ENCODE assay signal across 8 mouse cellular contexts in genomic region chr11:71003611-71004315, GRCm38 (mm10). TPM values are rescaled to one million over a fixed set of nuclear protein-coding genes. Genes with fewer than 3 reads are reported as not detected.
A peak's percentile ranks its signal among the peaks of the same experiment; 100 is the strongest.
DNase-seq lines count a peak whose midpoint lies in the region; ATAC-seq and TF ChIP-seq lines count a peak whose summit lies in the region.

No protein-coding gene starts in this region.

- H3K27ac ChIP-seq in heart, embryonic 15.5 days, result peak overlapping the region; percentile 89
- H3K27ac ChIP-seq in embryonic facial prominence, embryonic 13.5 days, result peak overlapping the region; percentile 76

- H3K9me3 ChIP-seq in heart, embryonic 15.5 days (replicated peaks), result no peaks in the 10 kb centered on the region
- H3K9me3 ChIP-seq in G1E (replicated peaks), result no peaks in the 10 kb centered on the region
- no peaks in the 10 kb centered on the region for H3K9me3 ChIP-seq in embryonic facial prominence, embryonic 13.5 days

- H3K36me3 ChIP-seq in heart, embryonic 15.5 days, result peaks cover 16% of the 10 kb centered on the region
- peaks cover 59% of the 10 kb centered on the region for H3K36me3 ChIP-seq in G1E (replicated peaks)
- peaks cover 38% of the 10 kb centered on the region for H3K36me3 ChIP-seq in embryonic facial prominence, embryonic 13.5 days

- no peaks in the 10 kb centered on the region for H3K27me3 ChIP-seq in heart, embryonic 15.5 days
- no peaks in the 10 kb centered on the region for H3K27me3 ChIP-seq in G1E (ENCODE audit: insufficient read depth, low read length)
- no peaks in the 10 kb centered on the region for H3K27me3 ChIP-seq in embryonic facial prominence, embryonic 13.5 days

- WGBS in heart, embryonic 15.5 days, result under 1% methylated on average over 49 of the region's 49 CpGs
- under 1% methylated on average over 49 of the region's 49 CpGs for WGBS in embryonic facial prominence, embryonic 13.5 days

- peak; percentile 68 for ATAC-seq in heart, embryonic 15.5 days (replicated peaks; ENCODE audit: insufficient number of reproducible peaks, insufficient read depth, low FRiP score, low read depth)
- ATAC-seq in G1E (ENCODE audit: extremely low read depth, insufficient number of reproducible peaks, low FRiP score, poor library complexity, severe bottlenecking), result peak; percentile 37; the same call in 1 of the 2 replicates
- ATAC-seq in embryonic facial prominence, embryonic 13.5 days (ENCODE audit: insufficient number of reproducible peaks, insufficient read depth, low FRiP score, low TSS enrichment, low read depth), result peak; percentile 65
- peak; percentile 50 for ATAC-seq in megakaryocyte-erythroid progenitor cell, adult 5-6 weeks (replicated peaks; ENCODE audit: low FRiP score, low TSS enrichment, poor library complexity, severe bottlenecking)

- no peak for TF ChIP-seq CTCF in G1E (IDR thresholded peaks at IDR 0.05; ENCODE audit: low read depth, low read length)

- DNase-seq in heart, postnatal 10 days, result no peak
- peak; percentile 56 for DNase-seq in G1E (ENCODE audit: low spot score)
- DNase-seq in induced T-regulatory cell, adult 2 months (ENCODE audit: low read depth), result peak; percentile 65
- no peak for DNase-seq in urinary bladder, postnatal 14 days (ENCODE audit: low spot score)
- no peak for DNase-seq in adrenal gland, adult (ENCODE audit: inconsistent age in 2 of 2, low spot score in 1 of 2)

- H3K4me3 ChIP-seq in heart, embryonic 15.5 days, result peak overlapping the region; percentile 99
- peak overlapping the region; percentile 85 for H3K4me3 ChIP-seq in G1E (ENCODE audit: low read depth, low read length)
- H3K4me3 ChIP-seq in embryonic facial prominence, embryonic 13.5 days, result peak overlapping the region; percentile 97

- intact Hi-C loops in heart, postnatal 10 days (cut with DNase I), result loop anchor here (2.0 kb wide), 1 partner anchor 15 kb away; the partner anchor contains the start of genes Derl2 and Mis12

- peak overlapping the region; percentile 83 for H3K9ac ChIP-seq in heart, embryonic 15.5 days
- H3K9ac ChIP-seq in embryonic facial prominence, embryonic 13.5 days, result peak overlapping the region; percentile 83

- peaks cover 20% of the 10 kb centered on the region for H3K4me1 ChIP-seq in heart, embryonic 15.5 days (replicated peaks)
- H3K4me1 ChIP-seq in G1E (ENCODE audit: insufficient read depth, low read depth, low read length), result peaks cover 30% of the 10 kb centered on the region
- H3K4me1 ChIP-seq in embryonic facial prominence, embryonic 13.5 days, result peaks cover 17% of the 10 kb centered on the region

- peak overlapping the region; percentile 91 for H3K4me2 ChIP-seq in heart, embryonic 15.5 days
- H3K4me2 ChIP-seq in embryonic facial prominence, embryonic 13.5 days, result peak overlapping the region; percentile 92

RNA-seq across cellular contexts. Expression of gene Dhx33, which starts 0.5 kb away (rescaled TPM):
- 11.4 and 13.7 TPM in 2 replicates for polyA plus RNA-seq in heart, embryonic 15.5 days (2015; fragmentation: Nextera tagmentation; extraction: Ambion mirVana)
- 10 to 100 TPM; 14.9 to 17.6 TPM for total RNA-seq in heart, postnatal 10 days (2021)
- total RNA-seq in G1E (2014; fragmentation: Nextera tagmentation) (24.3 and 28.4 TPM in 2 replicates), G1E (2017) (32.7 and 37.4 TPM in 2 replicates)
- polyA plus RNA-seq in G1E (2012), result 11.6 and 15.9 TPM in 2 replicates
- polyA plus RNA-seq in embryonic facial prominence, embryonic 13.5 days (2015; fragmentation: Nextera tagmentation; extraction: Ambion mirVana), result 18.3 and 20.6 TPM in 2 replicates
- total RNA-seq in megakaryocyte-erythroid progenitor cell, adult 5-6 weeks (2014; fragmentation: Nextera tagmentation), result 34.9 and 44.1 TPM in 2 replicates
- 54.4 and 55.9 TPM in 2 replicates for total RNA-seq in megakaryocyte-erythroid progenitor cell, adult 5-6 weeks (2017)

RNA-seq across cellular contexts. Expression of gene Mis12, which starts 15.6 kb away (rescaled TPM):
- polyA plus RNA-seq in heart, embryonic 15.5 days (2015; fragmentation: Nextera tagmentation; extraction: Ambion mirVana), result 23.0 and 25.4 TPM in 2 replicates
- 1 to 10 TPM; 9.0 to 9.5 TPM for total RNA-seq in heart, postnatal 10 days (2021)
- 47.7 and 50.2 TPM in 2 replicates for total RNA-seq in G1E (2014; fragmentation: Nextera tagmentation)
- total RNA-seq in G1E (2017), result 37.8 and 52.7 TPM in 2 replicates
- polyA plus RNA-seq in G1E (2012), result 3.9 and 4.9 TPM in 2 replicates
- polyA plus RNA-seq in embryonic facial prominence, embryonic 13.5 days (2015; fragmentation: Nextera tagmentation; extraction: Ambion mirVana), result 52.8 and 53.7 TPM in 2 replicates
- 21.2 and 26.6 TPM in 2 replicates for total RNA-seq in megakaryocyte-erythroid progenitor cell, adult 5-6 weeks (2014; fragmentation: Nextera tagmentation)
- 30.4 and 32.5 TPM in 2 replicates for total RNA-seq in megakaryocyte-erythroid progenitor cell, adult 5-6 weeks (2017)

RNA-seq across cellular contexts. Expression of gene Derl2, which starts 15.9 kb away (rescaled TPM):
- 31.7 and 35.6 TPM in 2 replicates for polyA plus RNA-seq in heart, embryonic 15.5 days (2015; fragmentation: Nextera tagmentation; extraction: Ambion mirVana)
- total RNA-seq in heart, postnatal 10 days (2021), result 10 to 100 TPM; 21.4 to 29.0 TPM
- total RNA-seq in G1E (2014; fragmentation: Nextera tagmentation) (27.2 and 33.3 TPM in 2 replicates), G1E (2017) (40.6 and 42.1 TPM in 2 replicates)
- 14.1 and 18.5 TPM in 2 replicates for polyA plus RNA-seq in G1E (2012)
- 39.2 and 42.5 TPM in 2 replicates for polyA plus RNA-seq in embryonic facial prominence, embryonic 13.5 days (2015; fragmentation: Nextera tagmentation; extraction: Ambion mirVana)
- total RNA-seq in megakaryocyte-erythroid progenitor cell, adult 5-6 weeks (2014; fragmentation: Nextera tagmentation), result 14.4 and 18.8 TPM in 2 replicates
- 31.0 and 39.3 TPM in 2 replicates for total RNA-seq in megakaryocyte-erythroid progenitor cell, adult 5-6 weeks (2017)

RNA-seq across cellular contexts. Expression of gene C1qbp, which starts 20.9 kb away (rescaled TPM):
- polyA plus RNA-seq in heart, embryonic 15.5 days (2015; fragmentation: Nextera tagmentation; extraction: Ambion mirVana), result 231 and 266 TPM in 2 replicates
- total RNA-seq in heart, postnatal 10 days (2021), result 100 to 1,000 TPM; 208 to 214 TPM
- 271 and 277 TPM in 2 replicates for total RNA-seq in G1E (2014; fragmentation: Nextera tagmentation)
- total RNA-seq in G1E (2017), result 67.7 and 75.2 TPM in 2 replicates
- polyA plus RNA-seq in G1E (2012), result 753 and 1,114 TPM in 2 replicates
- polyA plus RNA-seq in embryonic facial prominence, embryonic 13.5 days (2015; fragmentation: Nextera tagmentation; extraction: Ambion mirVana), result 233 and 254 TPM in 2 replicates
- total RNA-seq in megakaryocyte-erythroid progenitor cell, adult 5-6 weeks (2014; fragmentation: Nextera tagmentation), result 583 and 631 TPM in 2 replicates
- total RNA-seq in megakaryocyte-erythroid progenitor cell, adult 5-6 weeks (2017), result 97.5 and 154 TPM in 2 replicates

RNA-seq across cellular contexts. Expression of gene 6330403K07Rik, which starts 29.6 kb away (rescaled TPM):
- polyA plus RNA-seq in heart, embryonic 15.5 days (2015; fragmentation: Nextera tagmentation; extraction: Ambion mirVana), result 25.5 and 36.7 TPM in 2 replicates
- total RNA-seq in heart, postnatal 10 days (2021), result 1 to 10 TPM; 1.7 to 2.0 TPM
- total RNA-seq in G1E (2014; fragmentation: Nextera tagmentation) (not detected in 2 replicates), G1E (2017) (0.16 TPM in 1 of 2 replicates, not detected in the other)
- polyA plus RNA-seq in G1E (2012), result not detected in 2 replicates
- 252 and 255 TPM in 2 replicates for polyA plus RNA-seq in embryonic facial prominence, embryonic 13.5 days (2015; fragmentation: Nextera tagmentation; extraction: Ambion mirVana)
- total RNA-seq in megakaryocyte-erythroid progenitor cell, adult 5-6 weeks (2014; fragmentation: Nextera tagmentation), result not detected in 2 replicates
- total RNA-seq in megakaryocyte-erythroid progenitor cell, adult 5-6 weeks (2017), result not detected in 2 replicates

Comparison
In these comparisons a context has a peak if more than half of its experiments do, and no peak if none do; other contexts are left out.
1. DNase-seq: peak in G1E (single experiment) and induced T-regulatory cell, adult 2 months (single experiment); none in heart, postnatal 10 days (0 of 2), urinary bladder, postnatal 14 days (single experiment) and adrenal gland, adult (0 of 2).
2. Peak in every context shown above with its lines, with median percentiles within 50 percentile points of each other: ATAC-seq and H3K4me3 ChIP-seq.